Mouse (Mus musculus) kidney, adult 2 months (tissue): ENCODE data around the gene Smco3. TPM values are rescaled to one million over a fixed set of nuclear protein-coding genes. Genes with fewer than 3 reads are reported as not detected.

Source experiments
- DNase-seq: peaks from one replicate; pipeline ENCODE4 v3.0.0; 2021
- H3K27ac ChIP-seq: fragments of 200-500 bp; 2 replicates; pipeline ENCODE4 v1.5.1; 2012; ENCODE audit warnings: low read depth, low read length, control low read depth, inconsistent platforms; ENCODE audit not compliant: insufficient read depth
- H3K27me3 ChIP-seq: fragments of 200-500 bp; replicated peaks from 2 replicates; pipeline ENCODE4 v1.6.1; 2012; ENCODE audit warnings: mild to moderate bottlenecking, moderate library complexity, low read length, inconsistent platforms; ENCODE audit not compliant: control insufficient read depth, insufficient read depth
- H3K36me3 ChIP-seq: fragments of 200-500 bp; 2 replicates; pipeline ENCODE4 v1.6.1; 2012; ENCODE audit warnings: mild to moderate bottlenecking, moderate library complexity, low read length, inconsistent platforms; ENCODE audit not compliant: control insufficient read depth, insufficient read depth
- H3K4me1 ChIP-seq: fragments of 200-500 bp; 2 replicates; pipeline ENCODE4 v1.6.1; 2011; ENCODE audit warnings: low read length; ENCODE audit not compliant: control insufficient read depth, insufficient read depth
- H3K4me3 ChIP-seq: fragments of 200-500 bp; 2 replicates; pipeline ENCODE4 v1.5.1; 2011; ENCODE audit warnings: mild to moderate bottlenecking, low read depth, low read length, control low read depth; ENCODE audit not compliant: insufficient read depth
- CTCF ChIP-seq: fragments of 200-500 bp; conservative IDR thresholded peaks from 2 replicates; pipeline ENCODE4 v1.5.1; 2011; ENCODE audit warnings: low read depth, mild to moderate bottlenecking, control low read depth, low read length, moderate library complexity, mixed read lengths; ENCODE audit not compliant: insufficient read depth, insufficient read length
- POLR2A ChIP-seq: fragments of 200-500 bp; IDR thresholded peaks from one replicate; pipeline ENCODE4 v1.6.1; 2011; ENCODE audit warnings: low read depth, low read length, control low read depth
- WGBS: fragments of 180-500 bp; shearing (Covaris S2); methylation state at CpG from one replicate; pipeline ENCODE4 v1.1.7; 2018; 5-methylcytosine and 5-hydroxymethylcytosine counted together
- polyA plus RNA-seq: library from polyadenylated mRNA; depleted of rRNA; stranded (reverse); fragments of >200 nt; gene quantifications from 2 replicates; pipeline ENCODE4 v1.2.3, GENCODE M21; 2012; rRNA removed

Gene Smco3
- polyA plus RNA-seq, 1 experiment: 0.59 TPM

DNA sequence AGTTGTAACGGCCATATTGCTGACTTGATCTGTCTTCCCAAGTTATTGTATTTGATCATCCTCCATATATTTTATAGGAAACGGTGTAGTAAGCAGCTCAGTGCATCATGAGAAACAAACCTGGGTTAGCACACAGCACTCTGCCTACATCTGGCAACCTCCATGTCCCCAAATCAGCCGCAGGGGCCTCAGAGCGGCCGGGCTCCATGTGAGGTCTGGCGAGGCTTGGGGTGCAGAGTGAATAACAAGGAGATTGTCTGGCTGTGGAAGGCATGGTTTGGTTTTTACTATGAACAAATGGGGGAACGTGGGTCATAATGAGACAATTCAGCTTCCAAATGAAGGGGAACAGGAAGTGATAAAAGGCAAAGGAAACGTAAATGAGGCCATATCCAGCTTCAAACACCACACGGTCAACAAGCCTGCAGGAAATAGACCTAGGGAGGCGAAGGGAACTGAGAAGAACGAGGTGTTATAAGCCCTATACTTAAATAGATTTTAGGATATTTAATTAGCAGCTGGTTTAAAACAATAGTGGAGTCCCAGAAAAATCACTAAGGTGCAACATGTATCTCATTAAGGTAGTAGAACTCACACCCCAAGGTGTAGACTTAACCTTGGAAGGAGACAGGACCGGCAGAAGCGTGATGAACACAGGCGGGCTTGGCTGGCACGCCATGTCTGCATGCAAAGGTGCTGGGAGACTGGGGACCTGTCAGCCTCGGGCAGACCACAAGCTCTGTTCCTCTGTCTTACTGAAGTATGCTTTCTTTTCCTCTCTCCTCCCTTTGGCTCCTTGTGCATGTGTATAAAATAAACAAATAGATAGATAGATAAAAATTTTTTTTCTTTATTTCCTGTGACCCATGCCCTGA, 42.1 kb downstream of the Smco3 start:
- H3K4me3 ChIP-seq: no peak overlapping the region
- no peaks in the 10 kb centered on the region for H3K36me3 ChIP-seq
- H3K27ac ChIP-seq: no peak overlapping the region
- H3K4me1 ChIP-seq: no peaks in the 10 kb centered on the region
- H3K27me3 ChIP-seq: no peaks in the 10 kb centered on the region
- DNase-seq: no peak
- no peak for TF ChIP-seq CTCF
- no peak for TF ChIP-seq POLR2A
- WGBS: 52% methylated on average over 16 of the region's 16 CpGs

DNA sequence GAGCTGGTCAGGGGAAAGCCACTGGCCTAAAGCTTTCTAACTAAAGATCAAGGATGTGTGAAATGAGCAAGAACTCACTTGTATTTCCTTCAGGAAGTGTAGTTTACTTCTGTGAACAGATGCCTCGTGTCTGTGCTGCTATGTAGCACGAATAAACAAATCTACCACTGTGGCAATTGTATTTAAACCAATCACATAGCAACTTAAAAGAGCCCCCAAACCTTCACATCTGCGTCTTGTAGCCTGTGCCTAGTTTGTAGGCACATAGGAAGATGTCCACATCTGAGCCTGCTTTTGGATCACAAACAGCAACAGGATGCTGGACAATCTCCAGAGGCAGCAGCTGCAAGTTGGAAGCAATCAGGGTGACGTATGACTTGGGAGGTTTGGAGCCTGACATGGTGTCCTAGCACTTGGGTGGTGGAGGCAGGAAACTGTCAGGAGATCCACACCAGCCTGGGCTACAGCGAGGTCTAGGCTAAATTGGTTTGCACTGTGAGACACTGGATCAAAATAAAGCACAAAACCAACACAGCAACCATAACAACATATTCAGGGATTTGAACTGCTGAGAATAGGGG, 45.8 kb downstream of the Smco3 start:
- WGBS: 53% methylated on average over 5 of the region's 5 CpGs
- no peaks in the 10 kb centered on the region for H3K36me3 ChIP-seq
- no peaks in the 10 kb centered on the region for H3K27me3 ChIP-seq
- no peak for TF ChIP-seq CTCF
- TF ChIP-seq POLR2A: no peak
- peak overlapping the region; percentile 49; the same call in 1 of the 2 replicates for H3K27ac ChIP-seq
- H3K4me3 ChIP-seq: no peak overlapping the region
- peak; percentile 71 for DNase-seq
- no peaks in the 10 kb centered on the region for H3K4me1 ChIP-seq

DNA sequence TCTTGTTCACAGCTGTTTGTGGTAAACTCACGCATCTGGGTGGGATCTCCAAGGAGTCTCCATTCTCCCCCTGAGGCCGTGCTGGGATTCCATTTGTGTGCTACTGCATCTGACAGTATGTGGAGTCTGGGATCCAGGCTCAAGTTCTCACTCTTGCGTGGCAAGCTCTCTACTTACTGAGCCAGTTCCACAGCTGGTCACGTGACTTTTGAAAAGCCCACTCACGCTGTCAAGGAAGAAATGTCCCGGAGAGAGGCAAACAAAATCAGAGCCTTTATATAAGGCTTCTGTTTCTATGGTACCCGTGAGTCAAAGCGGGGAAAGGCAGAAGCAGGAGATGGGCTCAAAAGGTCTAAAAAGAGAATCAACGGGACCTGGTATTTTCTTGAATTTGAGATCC, 52.5 kb downstream of the Smco3 start:
- H3K36me3 ChIP-seq: no peaks in the 10 kb centered on the region
- no peaks in the 10 kb centered on the region for H3K4me1 ChIP-seq
- TF ChIP-seq POLR2A (no peak), CTCF (no peak)
- no peaks in the 10 kb centered on the region for H3K27me3 ChIP-seq
- DNase-seq: no peak
- no peak overlapping the region for H3K4me3 ChIP-seq
- no peak overlapping the region for H3K27ac ChIP-seq
- 90% methylated on average over 9 of the region's 9 CpGs for WGBS

DNA sequence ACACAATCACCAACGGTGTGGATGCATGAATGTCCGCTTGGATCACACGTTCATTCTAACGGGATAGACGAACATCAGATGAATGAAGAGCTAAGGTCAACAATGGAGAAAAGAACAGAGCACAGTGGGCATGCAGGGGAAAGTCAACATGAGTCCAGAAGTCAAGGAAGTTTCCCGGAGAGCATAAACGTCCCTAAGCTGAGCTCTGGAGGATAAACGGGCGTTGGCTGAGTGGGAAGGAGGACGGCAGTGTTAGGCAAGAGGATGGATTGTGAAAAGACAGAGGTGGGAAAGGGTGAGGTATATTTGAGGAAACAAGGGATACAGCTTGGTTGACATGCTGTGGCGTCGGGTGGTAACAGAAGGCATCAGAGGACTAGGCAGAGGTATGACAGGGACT, 53.1 kb downstream of the Smco3 start:
- DNase-seq: no peak
- TF ChIP-seq CTCF (no peak), POLR2A (no peak)
- Histone ChIP-seq H3K36me3 (no peaks in the 10 kb centered on the region), H3K27ac (no peak overlapping the region), H3K4me1 (no peaks in the 10 kb centered on the region), H3K4me3 (no peak overlapping the region), H3K27me3 (no peaks in the 10 kb centered on the region)
- WGBS: 91% methylated on average over 12 of the region's 12 CpGs

DNA sequence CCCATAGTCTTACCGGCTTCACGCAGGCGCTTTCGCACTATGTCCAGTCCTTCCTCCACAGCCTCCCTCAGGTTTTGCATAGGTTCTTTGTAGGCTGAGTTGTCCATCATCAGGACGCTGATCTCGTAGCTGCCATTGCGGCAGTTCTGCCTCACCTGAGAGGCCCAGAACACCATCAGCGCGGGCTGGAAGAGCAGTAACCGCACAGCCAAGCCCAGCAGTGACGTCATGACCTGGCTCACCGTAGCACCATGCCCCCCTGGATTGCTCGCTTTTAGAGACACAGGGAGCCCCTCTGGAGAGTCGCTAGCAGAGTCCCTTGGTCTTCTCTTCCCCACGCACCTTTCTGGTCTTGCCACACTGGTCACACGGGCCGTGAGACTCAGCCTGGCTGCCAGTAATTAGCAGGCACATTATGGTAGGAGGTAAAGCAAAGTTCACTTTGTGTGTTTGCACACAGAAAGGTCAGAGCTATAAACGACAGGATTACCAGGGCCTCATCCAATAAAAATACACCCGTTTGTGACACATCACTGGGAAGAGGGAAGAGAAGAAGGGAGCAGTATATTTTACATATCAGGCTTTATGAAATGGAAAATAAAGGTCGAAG, 53.8 kb downstream of the Smco3 start, which contains the start of gene Gucy2c:
Gucy2c (minus strand) TSS at position 389 of the 610 bp plus-strand sequence.
- Histone ChIP-seq H3K4me3 (no peak within 1 kb of the TSS), H3K27me3 (no peaks in the 10 kb centered on the region), H3K27ac (no peak within 1 kb of the TSS), H3K36me3 (no peaks in the 10 kb centered on the region), H3K4me1 (no peaks in the 10 kb centered on the region)
- 72% methylated on average over 20 of the region's 20 CpGs for WGBS
- DNase-seq: no peak
- TF ChIP-seq CTCF (no peak), POLR2A (no peak)

Other genes with a start within 250 kb of the Smco3 start
- 16.7 and 22.8 TPM in 2 replicates for gene Plbd1, start 173.5 kb downstream of the Smco3 start, polyA plus RNA-seq
- gene Gucy2c, start 53.7 kb downstream of the Smco3 start, polyA plus RNA-seq: 0.01 and 0.02 TPM in 2 replicates
- 0.74 and 1.1 TPM in 2 replicates for gene Hist4h4, start 31.0 kb downstream of the Smco3 start, polyA plus RNA-seq
- 262 and 431 TPM in 2 replicates for gene H2afj, start 27.2 kb downstream of the Smco3 start, polyA plus RNA-seq
- gene BC049715, start 7.8 kb downstream of the Smco3 start, polyA plus RNA-seq: 0.99 and 1.3 TPM in 2 replicates
- 28.3 and 28.6 TPM in 2 replicates for gene Wbp11, start 7.2 kb downstream of the Smco3 start, polyA plus RNA-seq
- 4.9 TPM in 2 replicates for gene Art4, start 22.3 kb upstream of the Smco3 start, polyA plus RNA-seq
- 725 and 868 TPM in 2 replicates for gene Mgp, start 40.4 kb upstream of the Smco3 start, polyA plus RNA-seq
- 0.15 TPM in 1 of 2 replicates, not detected in the other for gene Erp27, start 86.7 kb upstream of the Smco3 start, polyA plus RNA-seq
- 0.58 and 0.64 TPM in 2 replicates for gene Pde6h, start 88.4 kb upstream of the Smco3 start, polyA plus RNA-seq
- gene Arhgdib, start 106.4 kb upstream of the Smco3 start, polyA plus RNA-seq: 49.0 and 77.4 TPM in 2 replicates